Mouse (Mus musculus): ENCODE measurements around the gene Tie1.
A peak's percentile ranks its signal among the peaks of the same experiment; 100 is the strongest.

Gene Tie1

GRCm38 (mm10) chr4:118476773-118477530 is 12.9 kb downstream of the Tie1 start:
- DNase-seq (ENCODE audit: extremely low spot score, low spot score): peak; percentile 57

GRCm38 (mm10) chr4:118472687-118473086 is 17.2 kb downstream of the Tie1 start:
- no peak for DNase-seq (ENCODE audit: extremely low spot score, low spot score)

GRCm38 (mm10) chr4:118471281-118471680 is 18.6 kb downstream of the Tie1 start:
- DNase-seq (ENCODE audit: extremely low spot score, low spot score): peak; percentile 32

- peak; percentile 50 for DNase-seq (ENCODE audit: extremely low spot score, low spot score)
Observed at GRCm38 (mm10) chr4:118465697-118466163, 24.1 kb downstream of the Tie1 start.

GRCm38 (mm10) chr4:118464956-118465355 is 24.9 kb downstream of the Tie1 start:
- no peak for DNase-seq (ENCODE audit: extremely low spot score, low spot score)

- no peak for DNase-seq (ENCODE audit: extremely low spot score, low spot score)
Observed at GRCm38 (mm10) chr4:118457345-118457975, 32.4 kb downstream of the Tie1 start, which contains the start of gene Mpl. TSS of gene Mpl (minus strand) at chr4:118457513.

GRCm38 (mm10) chr4:118446415-118447153 is 43.3 kb downstream of the Tie1 start:
- peak; percentile 35 for DNase-seq (ENCODE audit: extremely low spot score, low spot score)

- peak; percentile 65 for DNase-seq (ENCODE audit: extremely low spot score, low spot score)
Observed at GRCm38 (mm10) chr4:118445781-118446414, 44.0 kb downstream of the Tie1 start.

- DNase-seq (ENCODE audit: extremely low spot score, low spot score): no peak
Observed at GRCm38 (mm10) chr4:118445088-118445487, 44.8 kb downstream of the Tie1 start.

- DNase-seq (ENCODE audit: extremely low spot score, low spot score): peak; percentile 60
Observed at GRCm38 (mm10) chr4:118437829-118438253, 52.0 kb downstream of the Tie1 start.

GRCm38 (mm10) chr4:118436820-118437603 is 52.8 kb downstream of the Tie1 start, which contains the start of gene Cdc20:
TSS of gene Cdc20 (minus strand) at chr4:118437352.
- peak; percentile 89 for DNase-seq (ENCODE audit: extremely low spot score, low spot score)

GRCm38 (mm10) chr4:118432332-118432731 is 57.5 kb downstream of the Tie1 start:
- DNase-seq (ENCODE audit: extremely low spot score, low spot score): no peak

- no peak for DNase-seq (ENCODE audit: extremely low spot score, low spot score)
Observed at GRCm38 (mm10) chr4:118429215-118429895, 60.5 kb downstream of the Tie1 start.

GRCm38 (mm10) chr4:118428531-118429214 is 61.2 kb downstream of the Tie1 start:
- no peak for DNase-seq (ENCODE audit: extremely low spot score, low spot score)

GRCm38 (mm10) chr4:118427768-118428451 is 62.0 kb downstream of the Tie1 start, which contains the start of gene Elovl1:
TSS of gene Elovl1 (plus strand) at chr4:118428093.
- DNase-seq (ENCODE audit: extremely low spot score, low spot score): peak; percentile 93

GRCm38 (mm10) chr4:118427415-118427767 is 62.5 kb downstream of the Tie1 start:
- DNase-seq (ENCODE audit: extremely low spot score, low spot score): no peak

- no peak for DNase-seq (ENCODE audit: extremely low spot score, low spot score)
Observed at GRCm38 (mm10) chr4:118425374-118425773, 64.5 kb downstream of the Tie1 start.

GRCm38 (mm10) chr4:118424541-118425160 is 65.2 kb downstream of the Tie1 start:
- DNase-seq (ENCODE audit: extremely low spot score, low spot score): no peak
